Mouse (Mus musculus) forebrain, embryonic 11.5 days (tissue): ENCODE results near the gene Gm5741. TPM values are rescaled to one million over a fixed set of nuclear protein-coding genes. Genes with fewer than 3 reads are reported as not detected.
A peak's percentile ranks its signal among the peaks of the same experiment; 100 is the strongest.

ENCODE experiments used
- ATAC-seq: fragments of 200-750 bp; cut with Nextera tagmentation; replicated peaks from 2 replicates; pipeline ENCODE4 v1.8.0; 2017; ENCODE audit warnings: moderate TSS enrichment; ENCODE audit not compliant: low FRiP score
- DNase-seq: peaks from one replicate; pipeline ENCODE4 v3.0.0-alpha.2; 2017; ENCODE audit warnings: low spot score
- H3K27ac ChIP-seq: fragments of 300-500 bp; sonication (generic); 2 replicates; pipeline ENCODE4 v1.5.1; 2014; ENCODE audit warnings: low read depth, low read length
- H3K27me3 ChIP-seq: fragments of 300-500 bp; sonication (generic); 2 replicates; pipeline ENCODE4 v1.6.1; 2014; ENCODE audit warnings: mild to moderate bottlenecking, low read length, mixed read lengths; ENCODE audit not compliant: control insufficient read depth, insufficient read depth
- H3K36me3 ChIP-seq: fragments of 300-500 bp; sonication (generic); 2 replicates; pipeline ENCODE4 v1.6.1; 2014; ENCODE audit warnings: mild to moderate bottlenecking, low read length, moderate library complexity, mixed read lengths; ENCODE audit not compliant: control insufficient read depth, insufficient read depth
- H3K4me1 ChIP-seq: fragments of 300-500 bp; sonication (generic); replicated peaks from 2 replicates; pipeline ENCODE4 v1.6.1; 2014; ENCODE audit warnings: low read length, mixed read lengths; ENCODE audit not compliant: control insufficient read depth, insufficient read depth
- H3K4me2 ChIP-seq: fragments of 300-500 bp; sonication (generic); 2 replicates; pipeline ENCODE4 v1.6.1; 2014; ENCODE audit warnings: low read depth, mild to moderate bottlenecking, low read length, moderate library complexity, mixed read lengths; ENCODE audit not compliant: severe bottlenecking
- H3K4me3 ChIP-seq: fragments of 300-500 bp; sonication (generic); 2 replicates; pipeline ENCODE4 v1.5.1; 2014; ENCODE audit warnings: low read depth, low read length
- H3K9ac ChIP-seq: fragments of 300-500 bp; sonication (generic); 2 replicates; pipeline ENCODE4 v1.6.1; 2014; ENCODE audit warnings: low read length
- H3K9me3 ChIP-seq: fragments of 300-500 bp; sonication (generic); 2 replicates; pipeline ENCODE4 v1.6.1; 2016; ENCODE audit warnings: low read length, mixed read lengths; ENCODE audit not compliant: control insufficient read depth
- WGBS: fragments of 180-500 bp; shearing (Covaris S2); extraction: QIAGEN DNeasy Blood & Tissue Kit; methylation state at CpG from one replicate; pipeline ENCODE4 v1.1.7; 2014; 5-methylcytosine and 5-hydroxymethylcytosine counted together
- polyA plus RNA-seq: library from polyadenylated mRNA; unstranded; fragments of >200 nt; fragmentation: Nextera tagmentation; extraction: Ambion mirVana; gene quantifications from 2 replicates; pipeline ENCODE4 v1.2.1, GENCODE M21; 2014

Gene Gm5741
- polyA plus RNA-seq, 1 experiment from 2014 or later: not detected

GRCm38 (mm10) chr8:85080532-85081215 is 12.9 kb upstream of the Gm5741 start, which contains the start of gene Wdr83os:
Wdr83os (plus strand) TSS chr8:85080740.
- Histone ChIP-seq H3K27ac (no peak within 1 kb of the TSS), H3K27me3 (no peaks in the 10 kb centered on the region), H3K4me2 (peak within 1 kb of the TSS; percentile 76), H3K4me1 (peaks cover 4% of the 10 kb centered on the region; the same call in 1 of the 2 replicates), H3K9me3 (no peaks in the 10 kb centered on the region), H3K4me3 (peak within 1 kb of the TSS; percentile 61), H3K9ac (peak within 1 kb of the TSS; percentile 86), H3K36me3 (no peaks in the 10 kb centered on the region)
- peak; percentile 71 for DNase-seq
- under 1% methylated on average over 30 of the region's 30 CpGs for WGBS
- ATAC-seq: peak; percentile 34

- DNase-seq (no peak), ATAC-seq (no peak)
- H3K9me3 ChIP-seq: no peaks in the 10 kb centered on the region
- H3K4me1 ChIP-seq: peaks cover 4% of the 10 kb centered on the region; the same call in 1 of the 2 replicates
- H3K27me3 ChIP-seq: no peaks in the 10 kb centered on the region
- peak overlapping the region; percentile 76 for H3K4me2 ChIP-seq
- no peak overlapping the region for H3K27ac ChIP-seq
- WGBS: 2% methylated on average over 25 of the region's 25 CpGs
- H3K4me3 ChIP-seq: peak overlapping the region; percentile 61
- H3K9ac ChIP-seq: peak overlapping the region; percentile 86
- no peaks in the 10 kb centered on the region for H3K36me3 ChIP-seq
Observed at GRCm38 (mm10) chr8:85080214-85080531, 12.4 kb upstream of the Gm5741 start.

- DNase-seq (peak; percentile 90), ATAC-seq (peak; percentile 46; the same call in 1 of the 2 replicates)
- Histone ChIP-seq H3K27me3 (no peaks in the 10 kb centered on the region), H3K9ac (no peak overlapping the region), H3K4me1 (peaks cover 8% of the 10 kb centered on the region; the same call in 1 of the 2 replicates), H3K4me2 (no peak overlapping the region), H3K4me3 (no peak overlapping the region), H3K27ac (no peak overlapping the region), H3K36me3 (peaks cover 2% of the 10 kb centered on the region; the same call in 1 of the 2 replicates), H3K9me3 (no peaks in the 10 kb centered on the region)
- WGBS: 0% methylated on average over 2 of the region's 2 CpGs
Observed at GRCm38 (mm10) chr8:85076993-85077392, 9.2 kb upstream of the Gm5741 start.

- Histone ChIP-seq H3K36me3 (peaks cover 2% of the 10 kb centered on the region; the same call in 1 of the 2 replicates), H3K27me3 (no peaks in the 10 kb centered on the region), H3K4me1 (peaks cover 8% of the 10 kb centered on the region; the same call in 1 of the 2 replicates), H3K4me2 (no peak overlapping the region), H3K9me3 (no peaks in the 10 kb centered on the region), H3K27ac (no peak overlapping the region), H3K9ac (no peak overlapping the region), H3K4me3 (no peak overlapping the region)
- WGBS: 79% methylated on average over 9 of the region's 9 CpGs
- DNase-seq (peak; percentile 69), ATAC-seq (no peak)
Observed at GRCm38 (mm10) chr8:85076001-85076400, 8.2 kb upstream of the Gm5741 start.

- 94% methylated on average over 10 of the region's 10 CpGs for WGBS
- H3K36me3 ChIP-seq: peaks cover 2% of the 10 kb centered on the region; the same call in 1 of the 2 replicates
Observed at GRCm38 (mm10) chr8:85074617-85075016, 6.8 kb upstream of the Gm5741 start.

GRCm38 (mm10) chr8:85074167-85074566 is 6.4 kb upstream of the Gm5741 start:
- no peak overlapping the region for H3K27ac ChIP-seq
- no peaks in the 10 kb centered on the region for H3K27me3 ChIP-seq
- no peak overlapping the region for H3K4me2 ChIP-seq
- H3K4me1 ChIP-seq: peaks cover 6% of the 10 kb centered on the region; the same call in 1 of the 2 replicates
- peaks cover 2% of the 10 kb centered on the region; the same call in 1 of the 2 replicates for H3K36me3 ChIP-seq
- no peak overlapping the region for H3K4me3 ChIP-seq
- ATAC-seq: no peak
- no peak overlapping the region for H3K9ac ChIP-seq
- peak; percentile 49 for DNase-seq
- H3K9me3 ChIP-seq: no peaks in the 10 kb centered on the region
- 92% methylated on average over 10 of the region's 10 CpGs for WGBS

More at GRCm38 (mm10) chr8:85074617-85075016, 6.8 kb upstream of the Gm5741 start:
- H3K4me2 ChIP-seq: no peak overlapping the region
- no peak overlapping the region for H3K27ac ChIP-seq
- ATAC-seq (no peak), DNase-seq (peak; percentile 51)
- no peaks in the 10 kb centered on the region for H3K27me3 ChIP-seq
- H3K4me1 ChIP-seq: peaks cover 7% of the 10 kb centered on the region; the same call in 1 of the 2 replicates
- H3K4me3 ChIP-seq: no peak overlapping the region
- H3K9ac ChIP-seq: no peak overlapping the region
- no peaks in the 10 kb centered on the region for H3K9me3 ChIP-seq

- WGBS: 96% methylated on average over 15 of the region's 15 CpGs
- peak; percentile 51 for DNase-seq
Observed at GRCm38 (mm10) chr8:85073041-85073612, 5.3 kb upstream of the Gm5741 start.

GRCm38 (mm10) chr8:85072364-85072929 is 4.7 kb upstream of the Gm5741 start:
- Histone ChIP-seq H3K4me2 (peak overlapping the region; percentile 66), H3K9me3 (no peaks in the 10 kb centered on the region), H3K4me3 (peak overlapping the region; percentile 91), H3K36me3 (peaks cover 2% of the 10 kb centered on the region; the same call in 1 of the 2 replicates), H3K4me1 (peaks cover 6% of the 10 kb centered on the region; the same call in 1 of the 2 replicates), H3K27me3 (no peaks in the 10 kb centered on the region), H3K9ac (peak overlapping the region; percentile 79), H3K27ac (peak overlapping the region; percentile 92; the same call in 1 of the 2 replicates)
- ATAC-seq: no peak
- DNase-seq: peak; percentile 52
- whole genome bisulfite sequencing: 47% methylated on average over 9 of the region's 9 CpGs

More at GRCm38 (mm10) chr8:85073041-85073612, 5.3 kb upstream of the Gm5741 start:
- Histone ChIP-seq H3K4me1 (peaks cover 6% of the 10 kb centered on the region; the same call in 1 of the 2 replicates), H3K36me3 (peaks cover 2% of the 10 kb centered on the region; the same call in 1 of the 2 replicates), H3K27ac (no peak overlapping the region), H3K4me2 (no peak overlapping the region), H3K4me3 (no peak overlapping the region), H3K9me3 (no peaks in the 10 kb centered on the region), H3K9ac (no peak overlapping the region), H3K27me3 (no peaks in the 10 kb centered on the region)
- ATAC-seq: no peak
